Mouse (Mus musculus) splenic B cell, adult 2 months (primary cell): ENCODE results near the gene Myo3b.
A peak's percentile ranks its signal among the peaks of the same experiment; 100 is the strongest.
"Not testable (repeated sequence)": the region's sequence is repeated elsewhere in the genome, so short reads cannot be mapped to it uniquely, and the experiment has no call there.

ENCODE experiments used
- DNase-seq: peaks from one replicate; pipeline ENCODE4 v3.0.0-alpha.2; 2011; ENCODE audit warnings: low read depth, low spot score
- H3K27me3 ChIP-seq: 2 replicates; pipeline ENCODE4 v1.6.1; 2012; ENCODE audit warnings: mild to moderate bottlenecking, low read length, moderate library complexity, mixed read lengths; ENCODE audit not compliant: control insufficient read depth, poor library complexity, insufficient read depth, severe bottlenecking
- H3K36me3 ChIP-seq: 2 replicates; pipeline ENCODE4 v1.6.1; 2012; ENCODE audit warnings: mild to moderate bottlenecking, low read length, moderate library complexity, mixed read lengths; ENCODE audit not compliant: control insufficient read depth, poor library complexity, insufficient read depth, severe bottlenecking

Myo3b gene

DNA sequence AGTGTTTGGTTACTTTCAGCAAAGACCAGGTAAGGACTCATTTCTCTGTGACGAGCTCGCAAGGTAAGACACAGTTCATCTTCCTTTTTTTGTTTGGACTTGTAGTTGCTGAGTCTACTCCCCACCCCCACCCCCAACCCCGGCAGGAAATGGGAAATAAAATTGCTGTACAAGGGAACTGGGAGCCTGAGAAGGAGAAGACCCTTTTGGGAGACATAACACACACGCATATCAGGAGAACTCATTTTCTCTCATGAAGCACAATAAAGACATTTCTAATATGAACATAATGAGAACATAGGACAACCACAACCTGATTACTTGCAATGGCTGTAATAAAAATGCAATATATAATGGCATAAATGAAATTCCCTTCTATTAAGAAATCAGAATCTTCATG is 195.5 kb downstream of the Myo3b start:
- not testable (repeated sequence) for H3K36me3 ChIP-seq, DNase-seq, H3K27me3 ChIP-seq

DNA sequence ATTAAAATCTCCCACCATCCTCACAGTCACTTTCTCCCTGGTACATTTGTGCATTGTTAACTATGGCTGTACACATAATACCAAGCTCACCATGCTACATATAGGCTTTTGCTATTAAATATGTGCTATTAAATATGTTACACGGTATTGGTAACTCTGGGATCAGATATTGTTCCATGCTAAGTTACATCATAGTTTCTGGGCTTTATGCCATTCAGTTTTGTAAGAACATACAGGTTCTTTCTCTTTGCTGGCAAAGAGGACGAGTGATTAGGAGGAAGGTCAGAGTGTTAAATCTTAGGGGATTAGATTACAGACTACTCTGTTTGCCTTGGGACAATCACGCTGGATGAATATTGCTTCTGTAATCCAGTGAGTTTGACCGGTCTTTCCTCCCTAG is 207.1 kb downstream of the Myo3b start:
- Histone ChIP-seq H3K36me3 (no peaks in the 10 kb centered on the region), H3K27me3 (no peaks in the 10 kb centered on the region)
- DNase-seq, result no peak

DNA sequence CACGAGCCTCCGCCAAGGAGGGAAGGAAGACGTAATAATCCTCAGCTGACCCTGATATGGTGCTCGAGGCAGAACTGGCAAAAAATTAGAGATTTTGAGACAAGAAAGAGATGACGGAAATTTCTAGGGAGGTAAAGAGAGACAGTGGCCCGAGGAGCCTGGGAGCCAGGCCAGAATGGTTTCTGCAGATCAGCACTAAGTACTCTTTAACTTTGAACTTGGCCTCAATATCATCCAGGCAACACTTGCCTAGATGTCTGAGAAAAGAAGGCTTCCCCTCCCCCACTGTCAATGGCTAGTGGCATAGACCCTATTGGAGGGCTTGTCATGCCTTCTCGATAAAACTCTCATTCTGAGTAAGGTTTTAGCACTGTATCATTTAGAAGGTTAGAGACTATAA is 209.7 kb downstream of the Myo3b start:
- Histone ChIP-seq H3K27me3 (no peaks in the 10 kb centered on the region), H3K36me3 (no peaks in the 10 kb centered on the region)
- DNase-seq, result no peak

- Histone ChIP-seq H3K36me3 (no peaks in the 10 kb centered on the region), H3K27me3 (no peaks in the 10 kb centered on the region)
- no peak for DNase-seq
Measured at GRCm38 (mm10) chr2:70249872-70250271, 210.9 kb downstream of the Myo3b start.

DNA sequence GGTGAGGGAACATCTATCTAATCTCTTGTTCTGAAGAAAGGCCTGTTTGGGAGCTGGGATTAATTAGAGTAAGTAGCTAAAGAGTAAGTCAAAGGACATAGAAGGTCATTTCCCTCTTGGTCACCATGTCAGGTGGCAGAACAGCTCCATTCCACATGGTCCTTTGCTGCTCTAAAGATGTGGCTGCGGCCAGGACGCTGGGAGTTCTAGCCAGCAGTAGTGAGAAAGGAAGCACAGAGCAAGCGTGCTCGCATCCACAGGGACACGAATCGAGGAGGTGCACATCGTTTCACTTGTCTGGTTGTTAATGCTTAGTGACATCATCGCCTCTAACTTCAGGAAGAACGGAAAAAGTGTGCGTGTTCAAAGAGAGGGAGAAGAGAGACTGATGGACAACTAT is 212.3 kb downstream of the Myo3b start:
- DNase-seq, result no peak
- no peaks in the 10 kb centered on the region for H3K27me3 ChIP-seq
- H3K36me3 ChIP-seq, result no peaks in the 10 kb centered on the region

DNA sequence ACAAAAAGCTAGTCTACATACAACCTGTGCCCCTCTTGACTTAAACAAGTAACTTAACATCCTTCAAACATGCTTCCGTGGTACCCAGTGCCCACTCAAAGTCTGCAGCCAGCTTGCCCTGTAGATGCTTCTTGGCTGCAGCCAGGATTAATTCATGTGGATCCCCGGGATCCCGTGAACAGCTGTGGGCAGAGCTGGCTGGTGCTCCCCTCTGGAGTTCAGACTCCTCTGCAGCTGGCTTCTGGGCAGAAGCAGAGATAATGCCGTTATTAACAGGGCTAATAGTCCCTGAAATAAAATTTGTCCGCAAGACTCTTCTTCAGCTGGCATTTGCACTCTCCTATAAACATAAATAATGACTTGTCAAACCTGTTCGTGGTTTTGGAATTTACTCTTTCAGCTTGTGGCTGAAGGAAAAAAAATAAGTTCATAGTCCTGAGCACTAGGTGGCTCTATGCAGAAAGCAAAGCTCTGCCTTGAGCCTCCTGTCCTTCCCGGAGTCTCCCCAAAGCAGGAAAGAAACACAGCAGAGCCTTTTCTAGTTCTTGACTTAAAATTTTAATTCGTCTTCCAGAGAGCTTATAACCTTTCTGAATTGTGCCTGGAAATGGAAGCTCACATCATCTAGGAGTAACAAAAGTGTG is 220.6 kb downstream of the Myo3b start:
- DNase-seq, result no peak
- H3K27me3 ChIP-seq, result no peaks in the 10 kb centered on the region
- H3K36me3 ChIP-seq, result no peaks in the 10 kb centered on the region

- DNase-seq, result no peak
- Histone ChIP-seq H3K27me3 (no peaks in the 10 kb centered on the region), H3K36me3 (no peaks in the 10 kb centered on the region)
Measured at GRCm38 (mm10) chr2:70260646-70261195, 221.8 kb downstream of the Myo3b start.

DNA sequence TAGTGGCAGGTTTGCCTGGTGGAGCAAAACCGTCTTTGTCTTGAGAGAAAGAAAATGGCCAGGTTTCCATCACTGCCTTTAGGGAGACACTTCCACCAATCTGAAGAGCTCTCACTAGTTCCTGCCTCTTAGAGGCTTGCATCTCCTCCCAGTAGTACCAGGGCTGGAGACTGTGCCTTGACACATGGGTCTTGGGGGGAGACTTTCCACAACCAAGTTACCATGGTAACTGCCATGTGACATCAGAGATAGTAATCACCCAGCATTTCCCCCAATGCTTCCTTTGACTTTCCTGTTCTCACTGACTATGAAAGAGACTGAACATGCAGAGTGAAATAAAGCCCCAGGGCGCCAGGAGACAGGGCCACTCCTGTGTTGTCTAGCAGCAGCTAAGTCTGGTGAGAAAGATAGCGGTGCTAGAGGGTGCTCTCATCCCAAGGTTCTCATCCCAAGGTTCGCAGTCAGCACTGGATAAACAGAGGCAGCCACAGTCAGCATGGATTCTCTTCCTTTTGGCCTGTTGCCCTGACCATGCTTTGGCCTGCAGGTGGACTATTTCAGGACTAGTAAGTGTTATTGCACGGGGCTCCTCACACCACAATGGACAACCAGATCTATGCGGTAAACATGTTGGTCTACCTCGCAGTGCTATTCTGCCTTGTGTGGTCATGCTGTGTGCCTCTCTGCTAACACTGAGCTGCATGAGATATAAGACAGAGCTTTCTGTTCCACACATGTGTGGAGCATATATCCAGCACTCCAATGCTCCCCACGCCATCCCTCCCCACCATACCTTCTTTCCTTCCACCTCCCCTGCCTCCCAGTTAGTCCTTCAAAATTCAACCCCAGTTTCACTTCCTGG is 223.0 kb downstream of the Myo3b start:
- H3K36me3 ChIP-seq, result no peaks in the 10 kb centered on the region
- H3K27me3 ChIP-seq, result no peaks in the 10 kb centered on the region
- peak; percentile 3 for DNase-seq

GRCm38 (mm10) chr2:70262565-70263082 is 223.7 kb downstream of the Myo3b start:
- Histone ChIP-seq H3K36me3 (no peaks in the 10 kb centered on the region), H3K27me3 (no peaks in the 10 kb centered on the region)
- DNase-seq, result no peak

GRCm38 (mm10) chr2:70278425-70279277 is 239.7 kb downstream of the Myo3b start:
- peak; percentile 5 for DNase-seq
- Histone ChIP-seq H3K36me3 (no peaks in the 10 kb centered on the region), H3K27me3 (no peaks in the 10 kb centered on the region)

DNA sequence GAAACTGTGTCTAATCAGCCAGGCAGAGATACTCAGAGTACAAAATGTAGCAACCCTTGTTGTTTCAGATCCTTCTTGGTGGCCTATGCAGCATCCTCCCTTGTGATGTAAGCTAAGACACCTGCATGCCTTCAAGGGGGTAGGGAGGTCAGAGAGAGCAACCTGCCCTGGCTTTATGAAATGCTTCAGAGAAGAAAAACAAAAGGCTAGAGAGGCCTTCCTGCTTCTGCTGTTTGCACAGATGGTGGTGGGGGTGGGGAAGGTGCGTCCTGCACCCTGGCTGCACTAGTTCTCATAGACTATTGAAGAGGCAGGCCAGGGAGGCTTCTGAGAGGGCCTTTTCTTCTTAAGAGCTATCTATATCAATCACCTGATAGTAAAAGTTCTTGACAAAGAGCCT is 245.2 kb downstream of the Myo3b start:
- Histone ChIP-seq H3K36me3 (no peaks in the 10 kb centered on the region), H3K27me3 (no peaks in the 10 kb centered on the region)
- DNase-seq, result peak; percentile 12

DNA sequence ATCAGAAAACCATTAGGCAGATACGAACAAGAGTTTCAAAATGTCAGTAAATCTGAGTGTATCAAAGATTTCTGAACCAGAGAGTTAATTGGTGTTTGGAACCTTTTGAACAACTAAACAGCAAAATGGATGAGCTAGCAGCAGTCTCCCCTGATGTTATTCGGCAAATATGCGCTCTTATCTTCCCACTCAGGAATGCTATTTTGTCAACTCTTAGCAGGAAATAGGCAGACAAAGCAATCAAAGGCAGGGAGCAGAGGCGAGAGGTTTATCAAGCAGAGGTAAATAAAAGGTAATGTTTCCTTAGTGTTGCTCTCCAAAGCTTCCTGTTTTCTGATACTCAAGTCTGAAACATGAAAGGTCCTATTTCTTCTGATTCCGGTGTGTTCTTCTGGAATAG is 252.1 kb downstream of the Myo3b start:
- no peak for DNase-seq
- no peaks in the 10 kb centered on the region for H3K36me3 ChIP-seq

GRCm38 (mm10) chr2:70292776-70293175 is 253.8 kb downstream of the Myo3b start:
- Histone ChIP-seq H3K36me3 (no peaks in the 10 kb centered on the region), H3K27me3 (no peaks in the 10 kb centered on the region)
- DNase-seq, result no peak

More for the DNA sequence above, 252.1 kb downstream of the Myo3b start:
- no peaks in the 10 kb centered on the region for H3K27me3 ChIP-seq

DNA sequence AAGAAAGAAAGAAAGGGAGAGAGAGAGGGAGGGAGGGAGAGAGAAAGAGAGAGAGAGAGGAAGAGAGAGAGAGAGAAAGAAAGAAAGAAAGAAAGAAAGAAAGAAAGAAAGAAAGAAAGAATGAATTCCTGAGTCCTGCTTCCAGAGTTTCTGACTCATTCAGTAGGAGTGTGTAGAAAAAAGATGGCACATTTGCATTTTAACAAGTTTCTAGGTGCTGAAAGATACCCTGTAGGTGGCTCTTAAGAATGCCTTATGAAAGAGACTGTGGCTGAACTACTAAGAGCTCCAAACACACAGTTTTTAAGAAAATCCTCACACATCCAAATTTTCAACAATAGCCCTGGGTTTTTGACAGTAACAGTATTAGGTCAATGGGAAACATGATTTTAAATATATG is 264.0 kb downstream of the Myo3b start:
- Histone ChIP-seq H3K36me3 (no peaks in the 10 kb centered on the region), H3K27me3 (no peaks in the 10 kb centered on the region)
- DNase-seq, result no peak
